Mouse (Mus musculus): ENCODE measurements around the gene Hrh1.

GRCm38 (mm10) chr6:114421061-114421460 is 23.3 kb downstream of the Hrh1 start:
- TF ChIP-seq JUND (conservative IDR thresholded peaks at IDR 0.05; ENCODE audit: low read depth, low read length): no peak
- no peak for TF ChIP-seq MAFK (IDR thresholded peaks at IDR 0.05; ENCODE audit: insufficient replicate concordance, low read length)
- TF ChIP-seq CTCF (conservative IDR thresholded peaks at IDR 0.05 in 1 of 2, IDR thresholded peaks at IDR 0.05 in 1 of 2; ENCODE audit: low read depth in 2 of 2, low read length in 2 of 2): no peak
- TF ChIP-seq USF2 (conservative IDR thresholded peaks at IDR 0.05; ENCODE audit: low read depth, low read length): no peak
- TF ChIP-seq TCF12 (IDR thresholded peaks at IDR 0.05; ENCODE audit: low read depth, low read length): no peak
